Mouse (Mus musculus) gastrocnemius, postnatal 10 days (tissue): ENCODE data around the gene Kank1. TPM values are rescaled to one million over a fixed set of nuclear protein-coding genes. Genes with fewer than 3 reads are reported as not detected.

Source experiments
- DNase-seq: peaks from one replicate; pipeline ENCODE4 v3.0.0; 2021; ENCODE audit warnings: mixed read lengths
- total RNA-seq, 2 experiments: library from RNA; stranded (reverse); gene quantifications; 2 replicates each; pipeline ENCODE4 v1.2.3; 2021

Kank1 gene
- total RNA-seq, 2 experiments from 2014 or later, result 18.0 to 25.9 TPM

DNA sequence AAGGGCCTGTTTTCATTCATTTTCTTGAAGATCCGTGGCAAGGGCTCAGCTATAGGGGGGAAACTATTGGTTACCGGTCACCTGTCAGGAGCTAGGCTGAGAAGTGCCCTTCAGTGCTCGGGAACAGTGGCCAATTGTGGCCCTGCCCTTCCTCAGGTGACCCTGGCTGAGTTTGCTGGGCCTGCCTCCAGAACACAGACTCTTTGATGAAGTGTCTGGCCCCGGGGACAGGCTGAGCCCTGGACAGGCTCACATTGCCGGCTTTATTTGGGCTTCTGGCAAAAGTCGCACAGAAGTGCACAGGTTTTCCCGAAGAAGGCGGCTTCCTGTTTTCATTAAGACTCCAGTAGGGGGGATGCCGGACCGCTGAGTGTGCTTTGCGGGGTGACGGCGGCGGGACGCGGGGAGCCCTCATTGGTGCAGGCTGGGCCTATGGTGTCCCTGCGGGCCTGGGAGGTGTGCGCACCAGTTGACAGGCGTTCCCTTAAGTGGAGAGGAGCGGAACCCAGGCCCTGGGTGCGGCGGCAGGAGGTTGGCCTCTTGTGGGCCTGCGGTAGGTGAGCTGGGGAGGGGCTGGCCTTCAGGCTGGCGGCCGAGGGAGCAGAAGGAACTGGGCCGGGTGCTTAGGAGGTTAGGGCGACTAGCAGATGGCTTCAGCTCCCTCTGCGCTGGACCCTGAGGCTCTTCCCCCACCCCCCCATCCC lies 169.9 kb downstream of the Kank1 start:
- DNase-seq, result peak; percentile 73

- DNase-seq, result no peak
Measured at GRCm38 (mm10) chr19:25407185-25407886, 170.6 kb downstream of the Kank1 start.

- no peak for DNase-seq
Measured at GRCm38 (mm10) chr19:25407887-25408236, 171.1 kb downstream of the Kank1 start.

GRCm38 (mm10) chr19:25409239-25409638 lies 172.5 kb downstream of the Kank1 start:
- DNase-seq, result no peak

- no peak for DNase-seq
Measured at GRCm38 (mm10) chr19:25411353-25411752, 174.6 kb downstream of the Kank1 start.

DNA sequence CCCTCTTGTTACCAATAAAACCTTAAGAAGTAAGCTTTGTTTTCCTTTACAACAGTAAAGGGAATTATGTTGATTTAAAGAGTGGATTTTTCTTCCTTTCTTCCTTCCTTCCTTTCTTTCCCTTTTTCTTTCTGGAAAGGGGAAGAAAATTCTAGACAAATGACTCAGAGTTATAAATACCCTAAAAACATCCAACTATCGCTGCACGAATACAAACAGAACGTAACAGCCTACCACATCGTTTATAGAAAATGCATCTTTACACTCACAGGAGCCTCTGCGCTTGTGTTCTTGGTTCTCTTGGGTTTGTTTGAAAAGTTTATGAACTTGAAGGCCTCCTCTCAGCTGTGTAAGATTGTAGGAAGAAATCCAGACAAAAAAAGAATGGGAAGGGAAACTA lies 178.7 kb downstream of the Kank1 start:
- no peak for DNase-seq

- DNase-seq, result no peak
Measured at GRCm38 (mm10) chr19:25417671-25418070, 180.9 kb downstream of the Kank1 start.

GRCm38 (mm10) chr19:25419983-25420382 lies 183.2 kb downstream of the Kank1 start:
- no peak for DNase-seq

- DNase-seq, result no peak
Measured at GRCm38 (mm10) chr19:25422096-25422495, 185.3 kb downstream of the Kank1 start.

DNA sequence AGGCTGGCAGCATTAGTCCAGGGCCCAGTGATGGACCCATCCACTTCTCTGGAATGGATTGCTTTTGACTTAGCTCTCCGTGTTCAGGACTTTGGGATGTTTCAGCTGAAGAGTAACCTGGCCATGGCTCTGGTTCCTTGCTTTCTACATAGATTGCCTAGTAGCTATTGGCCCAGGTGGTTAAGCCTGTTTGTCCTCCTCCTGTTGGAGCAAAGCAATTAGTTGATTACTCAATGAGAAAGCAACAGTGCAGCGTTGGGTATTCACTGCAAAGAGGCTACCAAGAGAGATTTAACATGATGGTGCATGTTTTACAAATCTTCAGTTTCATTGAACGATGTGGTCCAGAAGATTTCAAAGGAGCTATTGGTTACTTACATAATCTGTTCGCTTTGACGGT lies 186.6 kb downstream of the Kank1 start:
- DNase-seq, result no peak

DNA sequence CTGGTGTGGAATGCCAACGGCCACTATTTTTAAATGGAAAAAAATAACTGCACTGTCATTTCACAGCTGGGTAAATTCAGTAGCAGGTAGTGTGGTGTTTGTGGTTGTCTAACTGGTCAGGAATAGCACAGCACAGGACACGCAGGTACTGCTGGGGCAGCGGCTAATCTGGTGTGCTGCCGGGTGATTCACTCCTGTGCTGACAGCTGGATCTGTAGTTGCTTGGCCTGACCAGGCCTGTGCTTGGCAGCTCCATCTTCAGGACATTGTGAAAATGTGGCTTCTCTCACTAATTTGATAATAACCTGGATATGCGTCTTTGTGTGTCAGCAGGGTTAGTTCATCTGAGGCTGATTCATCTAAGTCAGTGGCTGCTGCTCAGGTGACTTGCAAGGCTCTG lies 189.7 kb downstream of the Kank1 start:
- DNase-seq, result no peak

DNA sequence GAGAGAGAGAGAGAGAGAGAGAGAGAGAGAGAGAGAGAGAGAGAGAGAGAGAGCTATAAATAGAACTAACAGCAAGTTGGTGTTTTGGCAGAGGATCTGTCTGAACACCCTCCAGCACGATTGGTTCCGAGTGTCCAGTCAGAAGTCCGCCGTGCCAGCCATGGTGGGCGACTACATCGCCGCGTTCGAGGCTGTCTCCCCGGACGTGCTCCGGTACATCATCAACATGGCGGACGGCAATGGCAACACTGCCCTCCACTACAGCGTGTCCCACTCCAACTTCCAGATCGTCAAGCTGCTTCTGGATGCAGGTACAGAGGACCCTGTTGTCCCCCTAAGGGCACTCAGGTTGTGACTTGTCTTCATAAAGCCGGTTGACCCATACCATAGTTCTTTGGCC lies 191.1 kb downstream of the Kank1 start:
- DNase-seq, result no peak

DNA sequence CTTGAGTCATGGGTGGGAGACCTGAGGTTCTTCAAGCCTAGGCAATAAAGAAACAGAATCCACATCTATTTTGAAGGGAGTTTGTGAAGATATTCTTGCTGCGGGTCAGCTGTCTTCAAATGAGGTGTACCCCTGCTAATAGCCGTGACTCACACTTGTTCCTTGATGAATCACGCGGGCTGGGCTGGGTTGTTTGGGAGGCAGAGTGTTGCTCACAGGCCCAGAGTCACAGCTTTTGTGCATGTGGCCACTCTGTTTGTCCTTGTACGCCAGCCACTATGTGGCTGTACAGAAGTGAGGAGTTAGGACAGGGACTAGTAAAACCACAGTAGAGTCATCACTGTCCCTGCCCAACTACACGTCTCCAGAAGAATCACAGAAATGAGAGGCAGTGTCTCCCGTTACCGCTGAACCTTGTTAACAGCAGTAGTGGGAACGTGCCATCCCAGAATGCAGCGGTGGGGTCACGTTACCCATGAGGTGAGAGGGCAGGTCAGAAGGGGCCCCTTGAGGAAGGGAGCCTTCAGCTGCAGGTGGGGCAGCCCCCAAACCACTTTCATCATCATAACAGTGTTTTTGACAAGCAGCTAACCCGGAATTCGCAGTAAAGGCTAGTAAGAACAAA lies 191.7 kb downstream of the Kank1 start:
- DNase-seq, result no peak

GRCm38 (mm10) chr19:25431431-25431830 lies 194.7 kb downstream of the Kank1 start:
- no peak for DNase-seq

DNA sequence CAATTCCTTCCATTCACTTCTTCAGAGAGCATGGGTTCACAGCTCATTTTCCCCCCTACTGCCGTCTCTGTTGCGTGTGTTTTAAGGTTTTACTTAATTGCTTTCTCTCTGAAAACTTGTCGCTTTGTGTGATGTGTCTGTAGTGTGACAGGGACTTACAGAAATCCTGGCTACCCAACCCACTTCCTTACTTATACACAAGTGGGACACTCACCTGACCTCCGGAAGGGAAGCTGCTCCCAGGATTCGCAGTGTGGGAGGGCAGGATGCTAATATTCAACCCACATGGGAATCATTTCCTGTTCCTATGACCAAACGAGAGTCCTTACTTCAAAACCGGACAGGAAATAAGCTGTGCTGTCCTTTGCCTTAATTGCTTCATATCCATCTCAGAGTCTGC lies 195.1 kb downstream of the Kank1 start:
- no peak for DNase-seq

DNA sequence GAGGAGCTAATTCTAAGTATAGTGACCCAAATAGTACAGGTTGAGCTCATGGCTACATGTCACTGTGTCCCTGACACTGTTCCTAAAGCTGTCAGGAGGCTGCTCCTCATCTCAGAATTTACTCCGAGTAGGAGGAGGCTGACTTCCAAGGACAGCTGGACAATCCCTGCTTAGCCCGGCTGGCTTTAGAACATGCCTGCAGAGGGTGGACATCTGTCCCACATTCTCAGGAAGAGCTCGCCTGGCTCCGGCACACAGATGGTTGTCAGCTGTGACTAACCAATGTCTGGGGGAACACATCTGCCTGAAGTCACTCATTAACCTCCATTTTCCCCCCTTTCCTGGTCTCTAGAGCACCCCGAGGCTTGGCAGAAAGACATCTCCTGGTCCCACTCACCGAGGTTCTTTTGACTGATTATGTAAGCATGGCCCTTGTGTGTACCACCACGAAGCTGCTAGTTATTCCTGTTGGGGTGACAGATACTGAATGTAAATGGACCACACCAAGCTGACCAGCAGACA lies 196.5 kb downstream of the Kank1 start:
- DNase-seq, result no peak

GRCm38 (mm10) chr19:25434345-25434744 lies 197.6 kb downstream of the Kank1 start:
- no peak for DNase-seq

- no peak for DNase-seq
Measured at GRCm38 (mm10) chr19:25434795-25435194, 198.0 kb downstream of the Kank1 start.

GRCm38 (mm10) chr19:25435412-25435811 lies 198.6 kb downstream of the Kank1 start:
- no peak for DNase-seq

DNA sequence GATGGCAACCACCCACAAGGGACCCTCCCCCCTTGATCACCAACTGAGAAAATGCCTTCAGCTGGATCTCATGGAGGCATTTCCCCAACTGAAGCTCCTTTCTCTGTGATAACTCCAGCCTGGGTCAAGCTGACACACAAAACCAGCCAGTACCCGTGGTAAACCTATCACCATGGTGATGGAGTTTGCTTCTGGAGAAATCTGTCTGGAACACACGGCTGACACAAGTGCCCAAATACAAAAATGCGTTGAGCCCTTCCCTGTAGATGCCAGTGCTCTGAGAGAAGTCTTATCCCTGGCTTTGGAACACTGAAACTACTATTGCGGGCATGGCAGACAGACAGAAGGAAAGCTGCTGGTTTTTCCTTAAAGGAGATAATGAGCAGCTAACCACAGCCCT lies 199.4 kb downstream of the Kank1 start:
- DNase-seq, result no peak

GRCm38 (mm10) chr19:25436789-25437650 lies 200.2 kb downstream of the Kank1 start:
- no peak for DNase-seq

- DNase-seq, result no peak
Measured at GRCm38 (mm10) chr19:25438246-25438645, 201.5 kb downstream of the Kank1 start.
